Mouse (Mus musculus) G1E (cell line): ENCODE measurements around the gene Litaf.

Experiments
- CTCF ChIP-seq: IDR thresholded peaks from 2 replicates; pipeline ENCODE4 v1.5.1; 2012; ENCODE audit warnings: low read depth, low read length, inconsistent platforms, mixed read lengths
- GATA1 ChIP-seq: IDR thresholded peaks from 2 replicates; pipeline ENCODE4 v1.6.1; 2012; ENCODE audit warnings: borderline replicate concordance, low read length, inconsistent platforms, mixed read lengths
- GATA2 ChIP-seq: IDR thresholded peaks from 2 replicates; pipeline ENCODE4 v1.6.1; 2012; ENCODE audit warnings: low read depth, low read length, inconsistent platforms, borderline replicate concordance
- TAL1 ChIP-seq: conservative IDR thresholded peaks from 2 replicates; pipeline ENCODE4 v1.6.1; 2012; ENCODE audit warnings: low read depth, low read length, inconsistent platforms, mixed read lengths

- TF ChIP-seq CTCF: no peak
- TF ChIP-seq TAL1: no peak
- TF ChIP-seq GATA2: no peak
- no peak for TF ChIP-seq GATA1
These were observed 113.1 kb downstream of the Litaf start for GRCm38 (mm10) chr16:10952881-10953280.
